Mouse (Mus musculus) kidney, adult 2 months (tissue): ENCODE measurements around the gene Slc39a11. TPM values are rescaled to one million over a fixed set of nuclear protein-coding genes. Genes with fewer than 3 reads are reported as not detected.

ENCODE experiments used
- DNase-seq: peaks from one replicate; pipeline ENCODE4 v3.0.0; 2021
- H3K27ac ChIP-seq: fragments of 200-500 bp; 2 replicates; pipeline ENCODE4 v1.5.1; 2012; ENCODE audit warnings: low read depth, low read length, control low read depth, inconsistent platforms; ENCODE audit not compliant: insufficient read depth
- H3K27me3 ChIP-seq: fragments of 200-500 bp; replicated peaks from 2 replicates; pipeline ENCODE4 v1.6.1; 2012; ENCODE audit warnings: mild to moderate bottlenecking, moderate library complexity, low read length, inconsistent platforms; ENCODE audit not compliant: control insufficient read depth, insufficient read depth
- H3K36me3 ChIP-seq: fragments of 200-500 bp; 2 replicates; pipeline ENCODE4 v1.6.1; 2012; ENCODE audit warnings: mild to moderate bottlenecking, moderate library complexity, low read length, inconsistent platforms; ENCODE audit not compliant: control insufficient read depth, insufficient read depth
- H3K4me1 ChIP-seq: fragments of 200-500 bp; 2 replicates; pipeline ENCODE4 v1.6.1; 2011; ENCODE audit warnings: low read length; ENCODE audit not compliant: control insufficient read depth, insufficient read depth
- H3K4me3 ChIP-seq: fragments of 200-500 bp; 2 replicates; pipeline ENCODE4 v1.5.1; 2011; ENCODE audit warnings: mild to moderate bottlenecking, low read depth, low read length, control low read depth; ENCODE audit not compliant: insufficient read depth
- CTCF ChIP-seq: fragments of 200-500 bp; conservative IDR thresholded peaks from 2 replicates; pipeline ENCODE4 v1.5.1; 2011; ENCODE audit warnings: low read depth, mild to moderate bottlenecking, control low read depth, low read length, moderate library complexity, mixed read lengths; ENCODE audit not compliant: insufficient read depth, insufficient read length
- POLR2A ChIP-seq: fragments of 200-500 bp; IDR thresholded peaks from one replicate; pipeline ENCODE4 v1.6.1; 2011; ENCODE audit warnings: low read depth, low read length, control low read depth
- WGBS: fragments of 180-500 bp; shearing (Covaris S2); methylation state at CpG from one replicate; pipeline ENCODE4 v1.1.7; 2018; 5-methylcytosine and 5-hydroxymethylcytosine counted together
- polyA plus RNA-seq: library from polyadenylated mRNA; depleted of rRNA; stranded (reverse); fragments of >200 nt; gene quantifications from 2 replicates; pipeline ENCODE4 v1.2.3, GENCODE M21; 2012

Slc39a11 gene
- polyA plus RNA-seq, 1 experiment: 24.5 TPM

GRCm38 (mm10) chr11:113502968-113503367, 146.9 kb downstream of the Slc39a11 start:
- WGBS: 93% methylated on average over 6 of the region's 6 CpGs

GRCm38 (mm10) chr11:113500631-113501305, 149.1 kb downstream of the Slc39a11 start:
- no peak overlapping the region for H3K4me3 ChIP-seq
- TF ChIP-seq CTCF (no peak), POLR2A (no peak)
- DNase-seq: no peak
- WGBS: 83% methylated on average over 20 of the region's 20 CpGs
- H3K27me3 ChIP-seq: no peaks in the 10 kb centered on the region
- no peaks in the 10 kb centered on the region for H3K4me1 ChIP-seq
- no peak overlapping the region for H3K27ac ChIP-seq
- H3K36me3 ChIP-seq: no peaks in the 10 kb centered on the region

More at GRCm38 (mm10) chr11:113502968-113503367, 146.9 kb downstream of the Slc39a11 start:
- Histone ChIP-seq H3K4me3 (no peak overlapping the region), H3K27me3 (no peaks in the 10 kb centered on the region), H3K27ac (no peak overlapping the region), H3K36me3 (no peaks in the 10 kb centered on the region), H3K4me1 (no peaks in the 10 kb centered on the region)
- no peak for DNase-seq
- TF ChIP-seq POLR2A (no peak), CTCF (no peak)

DNA sequence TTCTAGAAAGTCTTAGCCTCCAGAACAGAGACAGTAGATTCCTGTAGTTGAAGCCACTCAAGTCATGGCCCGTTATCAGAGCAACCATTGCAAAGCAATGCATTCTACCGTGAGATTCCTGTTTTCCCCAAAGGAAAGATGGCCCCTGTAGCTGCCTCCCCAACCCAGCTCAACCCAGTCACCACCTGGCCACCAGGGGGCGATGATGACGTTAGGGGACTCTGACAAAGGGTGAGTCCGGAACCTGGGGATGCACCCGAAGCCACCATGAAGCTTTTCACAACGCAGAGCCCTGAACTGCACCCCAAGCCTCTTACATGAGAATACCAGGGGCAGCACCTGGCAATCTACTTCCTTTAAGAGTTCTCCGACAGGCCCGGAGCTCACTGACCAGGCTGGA, 151.0 kb downstream of the Slc39a11 start:
- Histone ChIP-seq H3K4me1 (no peaks in the 10 kb centered on the region), H3K27me3 (no peaks in the 10 kb centered on the region), H3K27ac (no peak overlapping the region), H3K4me3 (no peak overlapping the region), H3K36me3 (no peaks in the 10 kb centered on the region)
- TF ChIP-seq POLR2A: no peak
- peak; percentile 76 for TF ChIP-seq CTCF
- peak; percentile 53 for DNase-seq
- WGBS: 68% methylated on average over 9 of the region's 9 CpGs

DNA sequence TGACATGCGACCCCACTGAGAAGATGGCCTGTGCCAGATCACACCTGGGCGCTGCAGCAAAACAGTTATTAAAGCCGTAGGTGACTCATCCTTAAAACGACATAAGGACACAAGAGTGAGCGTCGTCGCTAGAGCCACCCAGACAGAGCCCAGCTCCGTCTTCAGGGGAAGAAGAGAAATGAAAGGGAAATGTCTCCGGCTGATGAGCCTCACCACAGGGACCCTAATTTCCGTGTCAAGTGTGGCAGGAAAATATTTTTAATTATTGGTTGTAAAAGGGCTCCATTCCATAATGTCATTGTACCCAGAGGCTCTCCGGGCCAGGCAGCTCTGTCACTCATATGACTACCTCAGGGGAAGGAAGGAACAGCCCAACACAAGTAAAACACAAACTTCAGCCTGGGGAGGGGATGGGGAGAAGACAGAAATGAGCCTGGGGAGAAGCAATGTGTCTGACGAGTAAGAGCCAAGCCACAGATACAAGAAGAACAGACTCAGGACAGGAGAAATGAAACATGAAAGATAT, 155.8 kb downstream of the Slc39a11 start:
- no peaks in the 10 kb centered on the region for H3K4me1 ChIP-seq
- H3K36me3 ChIP-seq: no peaks in the 10 kb centered on the region
- H3K27me3 ChIP-seq: no peaks in the 10 kb centered on the region
- 85% methylated on average over 12 of the region's 12 CpGs for WGBS
- TF ChIP-seq CTCF (no peak), POLR2A (no peak)
- no peak for DNase-seq
- no peak overlapping the region for H3K4me3 ChIP-seq
- H3K27ac ChIP-seq: no peak overlapping the region

DNA sequence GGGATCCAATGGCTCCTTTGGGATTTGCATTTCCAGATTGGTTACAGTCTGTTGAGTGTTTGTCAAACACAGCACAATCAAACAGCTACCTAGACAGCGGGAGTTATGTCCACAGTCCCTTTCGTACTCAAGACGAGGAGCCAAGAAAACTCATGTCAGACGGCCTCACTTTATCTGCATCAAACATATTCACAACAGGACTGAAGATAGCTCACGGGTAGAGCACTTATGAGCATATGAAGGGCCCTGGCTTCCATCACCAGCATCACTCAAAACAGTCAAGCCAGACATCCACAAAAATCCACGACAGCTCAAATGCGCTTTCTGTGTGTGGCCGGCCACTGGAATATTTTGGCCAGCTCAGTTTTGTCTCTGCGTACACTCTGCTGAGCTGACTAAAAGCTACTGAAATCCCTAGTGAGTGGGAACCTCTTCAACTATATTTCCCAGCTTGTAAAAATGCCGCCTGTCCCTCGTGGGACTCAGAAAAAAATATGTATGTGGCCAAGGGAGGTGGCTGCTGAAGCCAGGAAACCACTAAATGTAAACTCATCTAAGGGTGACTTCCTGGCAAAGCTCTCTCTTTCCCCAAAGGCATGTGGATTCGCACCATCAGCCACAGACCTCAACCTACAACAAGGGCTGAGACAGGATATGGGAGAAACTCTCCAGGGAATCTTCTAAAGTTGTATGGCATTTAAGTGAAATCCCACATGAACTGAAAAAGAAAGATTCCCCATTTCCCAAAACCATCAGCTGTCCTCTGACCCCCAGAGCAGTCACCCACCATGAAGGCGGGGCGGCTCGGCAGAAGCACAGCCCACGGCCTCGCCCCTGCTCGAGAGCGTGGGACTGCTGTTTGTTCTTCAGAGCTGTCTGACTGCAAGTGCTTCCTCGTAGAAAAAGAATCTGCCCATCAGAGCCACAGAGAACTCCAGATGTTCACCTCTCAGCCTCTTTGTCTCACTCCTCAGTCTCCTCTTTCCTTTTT, 159.1 kb downstream of the Slc39a11 start:
- Histone ChIP-seq H3K36me3 (no peaks in the 10 kb centered on the region), H3K4me3 (no peak overlapping the region), H3K27me3 (no peaks in the 10 kb centered on the region), H3K27ac (no peak overlapping the region), H3K4me1 (peaks cover 6% of the 10 kb centered on the region)
- no peak for TF ChIP-seq CTCF
- no peak for TF ChIP-seq POLR2A
- WGBS: 84% methylated on average over 20 of the region's 20 CpGs
- DNase-seq: no peak

- Histone ChIP-seq H3K4me1 (peaks cover 6% of the 10 kb centered on the region), H3K36me3 (no peaks in the 10 kb centered on the region), H3K4me3 (no peak overlapping the region), H3K27me3 (no peaks in the 10 kb centered on the region), H3K27ac (no peak overlapping the region)
- TF ChIP-seq CTCF (no peak), POLR2A (no peak)
- 29% methylated on average over 8 of the region's 8 CpGs for WGBS
- DNase-seq: peak; percentile 49
Observed at GRCm38 (mm10) chr11:113487603-113488335, 162.1 kb downstream of the Slc39a11 start.
